Mouse (Mus musculus) myocyte (in vitro differentiated cells): Measurements from ENCODE around the gene Ppp1r16b. TPM values are rescaled to one million over a fixed set of nuclear protein-coding genes. Genes with fewer than 3 reads are reported as not detected.

Experiments
- H3K27me3 ChIP-seq: one replicate; pipeline ENCODE4 v1.6.1; 2011; ENCODE audit not compliant: control insufficient read depth, insufficient read depth, insufficient read length
- H3K36me3 ChIP-seq: one replicate; pipeline ENCODE4 v1.6.1; 2011; ENCODE audit not compliant: control insufficient read depth, insufficient read depth
- H3K4me2 ChIP-seq: one replicate; pipeline ENCODE4 v1.6.1; 2011; ENCODE audit warnings: low read depth, control low read depth
- H3K4me3 ChIP-seq: one replicate; pipeline ENCODE4 v1.5.1; 2011; ENCODE audit warnings: mild to moderate bottlenecking, control low read depth, moderate library complexity
- H3K79me2 ChIP-seq: one replicate; pipeline ENCODE4 v1.6.1; 2011; ENCODE audit not compliant: control insufficient read depth, insufficient read depth
- H3ac ChIP-seq: one replicate; pipeline ENCODE4 v1.6.1; 2011; ENCODE audit not compliant: control insufficient read depth, insufficient read length
- CEBPB ChIP-seq: IDR thresholded peaks from 2 replicates; pipeline ENCODE4 v1.6.1; 2011; ENCODE audit warnings: mild to moderate bottlenecking, moderate library complexity; ENCODE audit not compliant: poor library complexity, insufficient read depth, severe bottlenecking
- E2F4 ChIP-seq: IDR thresholded peaks from one replicate; pipeline ENCODE4 v1.6.1; 2011; ENCODE audit warnings: mild to moderate bottlenecking, control low read depth, moderate library complexity; ENCODE audit not compliant: insufficient read depth
- MAX ChIP-seq: IDR thresholded peaks from one replicate; pipeline ENCODE4 v1.6.1; 2011; ENCODE audit warnings: low read depth, mild to moderate bottlenecking, control low read depth
- MYOD1 ChIP-seq, 3 experiments: IDR thresholded peaks; one replicate each; pipeline ENCODE4 v1.6.1; 2011; ENCODE audit warnings: control low read depth in 2 of 3, low read depth in 2 of 3, mild to moderate bottlenecking in 2 of 3, moderate library complexity in 1 of 3; ENCODE audit not compliant: insufficient read length in 2 of 3, control insufficient read depth in 1 of 3
- MYOG ChIP-seq, 3 experiments: IDR thresholded peaks; one replicate each; pipeline ENCODE4 v1.6.1; 2011; ENCODE audit warnings: control low read depth in 2 of 3, low read depth in 2 of 3, mild to moderate bottlenecking in 2 of 3; ENCODE audit not compliant: insufficient read length in 2 of 3, control insufficient read depth in 1 of 3, insufficient read depth in 1 of 3
- POLR2A ChIP-seq: IDR thresholded peaks from one replicate; pipeline ENCODE4 v1.6.1; 2011; ENCODE audit warnings: low read depth, mild to moderate bottlenecking, control low read depth, moderate library complexity; ENCODE audit not compliant: insufficient read length
- POLR2AphosphoS2 ChIP-seq: IDR thresholded peaks from one replicate; pipeline ENCODE4 v1.6.1; 2011; ENCODE audit warnings: low read depth, control low read depth; ENCODE audit not compliant: insufficient read length
- REST ChIP-seq: IDR thresholded peaks from one replicate; pipeline ENCODE4 v1.6.1; 2011; ENCODE audit warnings: mild to moderate bottlenecking, control low read depth, moderate library complexity; ENCODE audit not compliant: insufficient read depth, insufficient read length
- SRF ChIP-seq: IDR thresholded peaks from one replicate; pipeline ENCODE4 v1.6.1; 2011; ENCODE audit warnings: low read depth; ENCODE audit not compliant: control insufficient read depth, insufficient read length
- TCF12 ChIP-seq: IDR thresholded peaks from one replicate; pipeline ENCODE4 v1.6.1; 2011; ENCODE audit warnings: mild to moderate bottlenecking, control low read depth; ENCODE audit not compliant: poor library complexity, insufficient read depth, severe bottlenecking
- TCF3 ChIP-seq: IDR thresholded peaks from one replicate; pipeline ENCODE4 v1.6.1; 2011; ENCODE audit warnings: low read depth, control low read depth; ENCODE audit not compliant: insufficient read length
- USF1 ChIP-seq: IDR thresholded peaks from one replicate; pipeline ENCODE4 v1.6.1; 2011; ENCODE audit warnings: low read depth, mild to moderate bottlenecking, control low read depth, moderate library complexity
- polyA plus RNA-seq: library from polyadenylated mRNA; unstranded; fragments of >200 nt; fragmentation: generic; extraction: Trizol; gene quantifications from one replicate; pipeline ENCODE4 v1.2.1, GENCODE M21; 2012; ENCODE audit warnings: missing spikeins

The Ppp1r16b gene
- polyA plus RNA-seq, 1 experiment: 0.05 TPM

GRCm38 (mm10) chr2:158728061-158728815 is 63.0 kb downstream of the Ppp1r16b start:
- Histone ChIP-seq H3ac (no peak overlapping the region), H3K36me3 (no peaks in the 10 kb centered on the region), H3K4me2 (no peak overlapping the region), H3K27me3 (peaks cover 5% of the 10 kb centered on the region), H3K79me2 (no peaks in the 10 kb centered on the region), H3K4me3 (no peak overlapping the region)
- peak; percentile 12 for TF ChIP-seq REST
- no peak for TF ChIP-seq MYOG (IDR thresholded peaks at IDR 0.05; ENCODE audit: control insufficient read depth in 1 of 3, insufficient read depth in 1 of 3, insufficient read length in 2 of 3, low read depth in 2 of 3)

- Histone ChIP-seq H3K4me3 (no peak overlapping the region), H3K36me3 (no peaks in the 10 kb centered on the region), H3K27me3 (peaks cover 4% of the 10 kb centered on the region), H3K79me2 (no peaks in the 10 kb centered on the region), H3ac (no peak overlapping the region), H3K4me2 (no peak overlapping the region)
- no peak for TF ChIP-seq POLR2A
- no peak for TF ChIP-seq MYOD1 (IDR thresholded peaks at IDR 0.05; ENCODE audit: control insufficient read depth in 1 of 3, insufficient read length in 2 of 3, low read depth in 2 of 3)
- no peak for TF ChIP-seq TCF3
Observed at GRCm38 (mm10) chr2:158730896-158731295, 65.7 kb downstream of the Ppp1r16b start.

GRCm38 (mm10) chr2:158732521-158732920 is 67.3 kb downstream of the Ppp1r16b start:
- Histone ChIP-seq H3K36me3 (no peaks in the 10 kb centered on the region), H3K79me2 (no peaks in the 10 kb centered on the region), H3K4me2 (no peak overlapping the region), H3ac (no peak overlapping the region), H3K4me3 (no peak overlapping the region), H3K27me3 (peaks cover 4% of the 10 kb centered on the region)
- TF ChIP-seq TCF3 (no peak), REST (no peak), MAX (no peak), TCF12 (no peak), CEBPB (no peak), POLR2A (no peak), E2F4 (no peak)

- Histone ChIP-seq H3K79me2 (no peaks in the 10 kb centered on the region), H3ac (no peak overlapping the region), H3K36me3 (no peaks in the 10 kb centered on the region), H3K4me2 (no peak overlapping the region), H3K27me3 (peaks cover 4% of the 10 kb centered on the region), H3K4me3 (no peak overlapping the region)
- TF ChIP-seq USF1 (no peak), POLR2AphosphoS2 (no peak), TCF12 (no peak), E2F4 (no peak), CEBPB (no peak), REST (no peak), MAX (no peak), POLR2A (no peak), SRF (no peak), MYOD1 (IDR thresholded peaks at IDR 0.05; ENCODE audit: control insufficient read depth in 1 of 3, insufficient read length in 2 of 3, low read depth in 2 of 3) (no peak), MYOG (IDR thresholded peaks at IDR 0.05; ENCODE audit: control insufficient read depth in 1 of 3, insufficient read depth in 1 of 3, insufficient read length in 2 of 3, low read depth in 2 of 3) (no peak), TCF3 (no peak)
Observed at GRCm38 (mm10) chr2:158733136-158733535, 67.9 kb downstream of the Ppp1r16b start.

GRCm38 (mm10) chr2:158733914-158734313 is 68.7 kb downstream of the Ppp1r16b start:
- TF ChIP-seq MAX (no peak), POLR2AphosphoS2 (no peak), MYOG (IDR thresholded peaks at IDR 0.05; ENCODE audit: control insufficient read depth in 1 of 3, insufficient read depth in 1 of 3, insufficient read length in 2 of 3, low read depth in 2 of 3) (no peak), TCF3 (no peak), E2F4 (no peak), CEBPB (no peak), USF1 (no peak), TCF12 (no peak), REST (no peak), POLR2A (no peak), MYOD1 (IDR thresholded peaks at IDR 0.05; ENCODE audit: control insufficient read depth in 1 of 3, insufficient read length in 2 of 3, low read depth in 2 of 3) (no peak), SRF (no peak)
- no peak overlapping the region for H3ac ChIP-seq
- no peaks in the 10 kb centered on the region for H3K79me2 ChIP-seq
- no peaks in the 10 kb centered on the region for H3K36me3 ChIP-seq
- H3K4me2 ChIP-seq: no peak overlapping the region
- H3K27me3 ChIP-seq: peaks cover 4% of the 10 kb centered on the region
- no peak overlapping the region for H3K4me3 ChIP-seq
